Mouse (Mus musculus) right cerebral cortex, postnatal 4 days (tissue): ENCODE results near the gene Tgfb1i1.
A peak's percentile ranks its signal among the peaks of the same experiment; 100 is the strongest.

Experiments used
- DNase-seq: peaks from one replicate; pipeline ENCODE4 v3.0.0-alpha.2; 2022

Gene Tgfb1i1

DNA sequence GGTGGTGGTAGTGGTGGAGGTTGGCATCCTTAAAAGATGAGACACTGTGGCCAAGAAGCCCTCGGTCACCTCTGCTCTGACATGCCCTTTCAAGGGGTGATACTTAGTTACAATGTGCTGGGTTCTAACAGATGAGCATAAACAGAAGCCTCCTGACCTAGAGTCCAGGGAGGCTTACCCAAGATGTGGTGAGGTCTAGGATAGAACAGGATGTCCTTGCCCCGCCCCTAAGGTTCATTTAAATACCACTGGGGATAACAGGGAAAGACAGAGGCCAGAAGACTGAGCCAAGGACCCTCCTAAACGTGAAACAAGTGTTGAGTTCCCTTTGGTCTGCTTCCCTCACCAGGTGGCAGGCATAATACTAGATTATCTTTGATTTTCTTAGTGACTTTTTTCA, 49.9 kb downstream of the Tgfb1i1 start:
- DNase-seq: no peak

DNA sequence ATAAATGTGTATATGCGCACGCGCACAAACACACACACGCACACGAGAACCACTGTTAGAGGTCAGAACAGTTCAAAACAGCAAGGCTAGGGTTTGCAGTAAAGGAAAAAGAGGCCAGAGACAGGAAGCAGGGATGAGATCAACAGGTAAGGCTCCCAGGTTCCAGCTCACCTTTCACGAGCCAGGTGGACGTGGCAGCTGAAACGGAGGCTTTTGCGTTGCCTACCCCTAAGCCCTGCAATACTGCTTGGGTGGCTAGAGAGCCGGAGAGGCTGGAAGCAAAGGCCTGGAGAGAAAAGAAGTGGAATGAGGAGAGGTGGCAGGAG, 50.6 kb downstream of the Tgfb1i1 start:
- DNase-seq: peak; percentile 7

DNA sequence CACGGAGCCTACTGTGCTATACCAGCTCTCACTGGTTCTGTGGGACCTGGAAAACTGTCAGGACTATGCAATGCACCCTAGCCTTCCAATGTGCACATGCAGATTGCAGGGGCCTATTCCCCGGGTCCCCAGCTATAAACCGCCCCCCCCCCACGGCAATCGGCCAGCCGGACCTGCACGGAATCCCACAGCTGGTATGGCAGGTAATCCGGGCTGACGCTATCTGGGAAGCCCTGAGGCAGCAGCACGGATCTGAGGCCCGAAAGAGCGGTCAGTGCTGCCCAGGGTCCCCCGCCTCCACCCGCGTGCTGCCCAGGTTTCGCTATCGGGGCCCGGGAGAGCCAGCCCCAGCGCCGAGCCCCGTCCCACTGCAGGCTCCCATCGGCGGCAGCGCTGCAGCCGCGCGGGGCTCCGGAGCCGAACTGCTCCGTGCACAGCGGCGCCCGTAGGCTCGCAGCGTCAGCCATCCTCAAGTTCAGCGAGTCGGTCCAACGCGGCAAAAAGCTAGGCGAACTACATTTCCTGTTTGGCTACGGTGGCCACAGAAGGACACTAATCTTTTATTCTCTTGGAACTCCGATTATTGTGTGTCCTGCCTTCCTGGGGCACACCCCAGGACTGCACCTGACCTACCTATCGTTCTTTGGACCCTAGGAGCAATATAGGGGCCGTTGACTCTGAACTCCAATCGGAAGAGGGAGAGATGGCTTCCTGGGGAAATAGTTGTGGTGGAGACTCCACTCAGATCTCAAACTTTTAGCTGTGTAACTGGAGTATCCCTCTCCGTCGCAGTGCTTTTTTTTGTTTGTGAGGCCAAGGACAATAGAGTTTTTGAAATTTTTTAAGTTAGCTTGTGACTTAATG, 51.2 kb downstream of the Tgfb1i1 start, which contains the start of gene BC017158:
BC017158 (minus strand) TSS at position 554 of the 864 bp plus-strand sequence.
- DNase-seq: peak; percentile 47

DNA sequence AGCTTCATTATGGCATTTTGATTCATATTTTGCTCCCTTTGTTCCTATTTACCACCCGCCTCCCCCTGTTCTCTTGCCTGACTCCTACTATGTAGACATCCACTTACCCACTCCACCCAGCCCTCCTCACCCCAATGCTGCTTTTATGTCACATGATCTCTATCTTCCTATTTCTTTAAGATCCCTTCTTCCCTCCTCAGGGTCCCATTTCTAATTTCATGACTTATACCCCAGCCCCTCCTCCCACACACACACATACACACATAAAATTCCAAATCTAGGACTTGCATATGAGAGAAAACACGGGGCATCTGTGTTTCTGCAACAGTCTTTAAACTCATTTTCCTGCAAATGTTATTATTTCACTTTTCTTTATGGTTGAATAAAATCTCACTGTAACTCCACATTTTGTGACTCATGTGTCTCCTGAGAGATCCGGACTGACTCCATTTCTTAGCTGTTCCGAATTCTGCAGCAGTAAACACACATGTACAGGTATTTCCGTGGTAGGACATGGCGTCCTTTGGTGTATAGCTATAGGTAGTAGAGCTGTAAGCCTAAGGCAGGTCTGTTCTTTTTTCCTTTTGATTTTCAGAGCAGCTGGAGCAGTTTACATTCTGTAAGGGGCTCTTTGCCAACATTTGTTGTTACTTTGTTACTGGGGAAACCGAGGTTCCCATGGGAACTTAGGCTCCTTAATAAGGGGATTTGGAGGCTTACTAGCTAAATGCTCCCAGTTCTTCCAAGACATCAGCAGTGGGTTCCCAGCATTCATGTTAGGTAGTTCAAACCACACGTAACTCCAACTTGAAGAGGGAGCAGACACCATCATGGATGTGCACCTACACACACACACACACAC, 52.1 kb downstream of the Tgfb1i1 start:
- no peak for DNase-seq

DNA sequence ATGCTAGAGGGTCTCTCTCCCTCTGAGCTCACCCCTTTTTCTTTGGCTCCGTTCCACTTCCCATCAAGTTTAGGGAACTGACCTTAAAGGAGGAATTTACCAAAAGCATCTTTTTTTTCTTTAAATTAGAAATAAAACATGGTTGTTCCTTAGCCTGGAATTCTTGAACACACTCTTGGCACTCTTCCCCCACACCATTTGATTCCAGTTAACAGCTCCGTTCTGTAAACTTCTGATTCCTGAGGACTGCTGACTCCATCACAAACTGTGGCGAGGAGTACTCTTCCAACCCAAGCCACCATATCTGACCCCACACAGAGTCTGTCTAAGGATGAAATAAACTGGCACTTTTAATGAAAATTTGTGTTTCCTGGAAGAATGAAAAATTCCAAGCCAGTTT, 54.3 kb downstream of the Tgfb1i1 start:
- no peak for DNase-seq

DNA sequence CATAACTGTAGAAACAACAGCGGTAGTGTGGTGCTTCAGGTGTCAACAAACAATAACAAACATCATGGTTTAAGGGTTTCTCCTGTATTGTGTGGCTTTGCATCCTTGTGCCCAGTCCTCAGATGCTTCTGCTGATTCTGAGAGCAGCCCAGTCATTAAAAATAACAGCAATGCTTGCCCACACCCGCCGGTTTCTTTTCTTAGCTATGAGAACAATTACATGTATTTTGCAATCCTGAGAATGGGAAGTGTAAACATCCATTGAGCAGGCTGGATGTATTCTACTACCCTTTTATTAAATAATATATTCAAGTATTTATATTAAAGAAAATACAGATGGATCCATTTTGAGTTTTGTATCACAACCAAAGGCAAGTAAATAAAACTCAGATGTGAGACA, 55.5 kb downstream of the Tgfb1i1 start:
- no peak for DNase-seq

DNA sequence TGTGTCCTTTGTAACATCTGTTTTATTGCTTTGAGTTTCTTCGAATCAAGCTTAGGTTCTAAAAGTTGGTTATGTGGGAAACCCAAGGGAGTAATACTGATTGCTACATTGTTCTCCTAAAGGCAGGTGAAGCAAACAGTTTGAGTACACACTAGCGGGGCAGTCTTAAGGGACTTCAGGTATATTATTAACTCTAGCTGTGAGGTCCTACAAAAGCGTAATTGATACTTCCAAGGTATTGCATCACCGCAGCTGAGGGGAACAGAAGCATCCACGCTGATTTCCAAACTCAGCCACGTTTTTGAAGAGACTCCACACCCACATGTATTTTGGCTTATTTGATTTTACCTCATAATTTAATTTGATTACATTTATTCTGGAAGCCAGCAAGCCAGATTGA, 57.6 kb downstream of the Tgfb1i1 start:
- no peak for DNase-seq

DNA sequence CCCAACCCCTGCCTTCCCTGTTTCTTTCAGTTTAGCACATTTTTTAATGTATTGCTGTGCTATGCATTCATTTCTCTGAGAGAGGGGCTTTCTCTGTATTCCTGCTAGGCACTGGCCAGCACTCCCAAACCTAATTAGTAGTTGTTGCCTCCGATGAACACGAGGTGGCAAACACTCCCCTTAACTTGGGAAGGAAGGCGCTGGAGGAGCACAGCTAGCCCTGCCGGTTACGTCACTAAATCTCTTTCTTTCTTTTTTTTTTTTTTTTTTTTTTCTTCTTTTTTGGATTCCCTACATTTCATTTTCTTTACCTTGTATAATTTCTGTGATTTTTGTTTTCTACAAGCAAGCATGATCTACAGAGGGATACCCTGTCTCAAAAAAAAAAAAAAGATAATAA, 58.3 kb downstream of the Tgfb1i1 start:
- DNase-seq: peak; percentile 51
